Mouse (Mus musculus) embryonic fibroblast, embryonic 13.5 days (primary cell): ENCODE measurements around the gene Rnaset2b.
"Not testable (repeated sequence)": the region's sequence is repeated elsewhere in the genome, so short reads cannot be mapped to it uniquely, and the experiment has no call there.

ENCODE experiments used
- CTCF ChIP-seq: IDR thresholded peaks from 2 replicates; pipeline ENCODE4 v1.5.1; 2011; ENCODE audit warnings: mild to moderate bottlenecking, control low read depth, low read length, moderate library complexity, borderline replicate concordance; ENCODE audit not compliant: insufficient read depth
- POLR2A ChIP-seq: IDR thresholded peaks from 2 replicates; pipeline ENCODE4 v1.6.1; 2011; ENCODE audit warnings: low read depth, mild to moderate bottlenecking, control low read depth, low read length, moderate library complexity

DNA sequence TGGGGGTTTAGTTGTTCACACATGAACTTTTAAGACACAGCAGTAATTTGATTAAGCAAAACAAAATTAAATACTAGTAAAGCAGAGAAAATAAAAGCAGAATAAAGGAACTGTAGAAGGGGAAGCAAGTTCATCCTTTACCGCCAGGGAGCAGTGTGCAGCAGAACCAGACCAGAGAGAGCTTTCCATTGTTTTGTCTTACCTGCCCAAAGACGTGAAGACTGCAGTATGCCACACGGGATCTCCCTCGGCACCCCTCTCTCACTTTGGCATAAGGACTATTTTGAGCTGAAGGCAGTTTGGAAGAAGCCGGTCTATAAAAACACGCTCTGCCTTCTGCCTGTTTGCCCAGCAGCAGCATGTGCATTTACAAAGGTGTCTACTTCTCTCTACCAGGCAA lies 5.1 kb upstream of the Rnaset2b start:
- TF ChIP-seq CTCF = 0 out of 2 replicates have a peak, but pooled peaks have one; percentile 27
- TF ChIP-seq POLR2A = not testable (repeated sequence)
